Mouse (Mus musculus) small intestine, adult 2 months (tissue): ENCODE data around the gene Chmp4b. TPM values are rescaled to one million over a fixed set of nuclear protein-coding genes. Genes with fewer than 3 reads are reported as not detected.

Experiments
- H3K27ac ChIP-seq: fragments of 200-500 bp; 2 replicates; pipeline ENCODE4 v1.5.1; 2012; ENCODE audit warnings: low read depth, low read length, control low read depth, inconsistent platforms; ENCODE audit not compliant: insufficient read depth
- H3K27me3 ChIP-seq: fragments of 200-500 bp; 2 replicates; pipeline ENCODE4 v1.6.1; 2012; ENCODE audit warnings: mild to moderate bottlenecking, moderate library complexity, low read length, inconsistent platforms; ENCODE audit not compliant: control insufficient read depth, insufficient read depth
- H3K36me3 ChIP-seq: fragments of 200-500 bp; 2 replicates; pipeline ENCODE4 v1.6.1; 2012; ENCODE audit warnings: mild to moderate bottlenecking, low read length, control low read depth, inconsistent platforms; ENCODE audit not compliant: control insufficient read depth, insufficient read depth
- H3K4me1 ChIP-seq: fragments of 200-500 bp; 2 replicates; pipeline ENCODE4 v1.6.1; 2012; ENCODE audit warnings: low read length, inconsistent platforms, mixed read lengths; ENCODE audit not compliant: control insufficient read depth, insufficient read depth, insufficient read length
- H3K4me3 ChIP-seq: fragments of 200-500 bp; 2 replicates; pipeline ENCODE4 v1.5.1; 2012; ENCODE audit warnings: low read depth, mild to moderate bottlenecking, control low read depth, inconsistent platforms, low read length, moderate library complexity
- CTCF ChIP-seq: fragments of 200-500 bp; IDR thresholded peaks from 2 replicates; pipeline ENCODE4 v1.5.1; 2012; ENCODE audit warnings: low read depth, mild to moderate bottlenecking, control low read depth, inconsistent platforms, low read length, moderate library complexity, mixed read lengths; ENCODE audit not compliant: insufficient replicate concordance, insufficient read length; ENCODE audit errors: extremely low read depth
- POLR2A ChIP-seq: fragments of 200-500 bp; IDR thresholded peaks from 2 replicates; pipeline ENCODE4 v1.6.1; 2012; ENCODE audit warnings: low read depth, mild to moderate bottlenecking, control low read depth, inconsistent platforms, low read length, moderate library complexity
- WGBS: fragments of 180-500 bp; shearing (Covaris S2); methylation state at CpG from one replicate; pipeline ENCODE4 v1.1.7; 2018; 5-methylcytosine and 5-hydroxymethylcytosine counted together
- polyA plus RNA-seq: library from polyadenylated mRNA; depleted of rRNA; stranded (reverse); fragments of >200 nt; gene quantifications from 2 replicates; pipeline ENCODE4 v1.2.3, GENCODE M21; 2012

Chmp4b gene
- polyA plus RNA-seq, 1 experiment = 131 TPM

DNA sequence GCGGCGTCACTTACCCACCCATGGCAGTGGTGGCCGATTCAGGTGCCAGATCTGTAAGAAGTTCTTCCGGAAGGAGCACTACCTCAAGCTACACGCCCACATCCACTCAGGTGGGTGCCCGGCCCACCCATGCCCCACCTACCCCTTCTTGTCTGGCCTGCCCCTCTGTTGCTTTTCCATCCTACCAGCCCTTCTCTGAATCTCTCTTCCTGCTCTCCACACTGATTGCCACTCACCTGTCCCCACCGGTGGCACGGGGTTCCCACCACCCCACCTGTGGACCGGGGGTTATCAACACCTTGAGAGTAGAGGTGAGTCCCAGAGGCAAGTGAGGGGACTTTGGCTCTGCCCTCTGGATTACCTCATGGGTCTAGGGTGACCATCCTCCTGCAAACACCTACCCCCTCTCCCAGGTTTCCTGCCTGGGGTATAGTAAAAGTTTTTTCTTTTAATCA, 9.5 kb upstream of the Chmp4b start:
- Histone ChIP-seq H3K27ac (peak overlapping the region; percentile 61), H3K4me1 (peaks cover 11% of the 10 kb centered on the region), H3K27me3 (no peaks in the 10 kb centered on the region), H3K4me3 (peak overlapping the region; percentile 32), H3K36me3 (peaks cover 4% of the 10 kb centered on the region; the same call in 1 of the 2 replicates)
- TF ChIP-seq POLR2A (no peak), CTCF (no peak)
- 31% methylated on average over 9 of the region's 9 CpGs for WGBS

DNA sequence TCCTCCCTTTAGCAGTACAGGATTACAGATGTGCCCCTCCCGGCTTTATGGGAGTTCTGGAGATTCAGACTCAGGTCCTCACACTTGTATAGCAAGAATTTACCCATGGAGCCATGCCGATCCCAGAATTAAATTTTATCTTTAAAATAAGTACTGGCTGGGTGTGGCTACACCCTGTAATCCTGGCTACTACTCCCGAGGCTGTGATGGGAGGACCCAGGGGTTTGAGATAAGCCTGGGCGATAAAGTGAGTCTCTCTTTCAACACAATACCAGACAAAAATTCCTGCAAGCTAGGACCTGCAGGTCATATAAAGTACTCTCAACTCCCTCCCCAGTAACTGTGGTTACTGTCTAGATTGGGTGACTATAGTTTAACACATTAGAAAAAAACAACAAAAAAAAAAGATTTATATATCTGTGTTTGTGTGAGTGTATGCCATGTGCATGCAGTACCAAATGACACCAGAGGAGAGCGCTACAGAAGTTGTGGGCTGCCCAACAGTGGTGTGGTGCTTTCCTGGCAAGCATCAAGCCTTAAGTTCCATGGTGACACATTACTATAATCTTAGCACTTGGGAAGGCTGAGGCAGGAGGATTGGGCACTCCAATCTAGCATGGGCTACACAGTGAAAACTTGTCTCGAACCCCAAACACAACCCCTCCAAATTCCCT, 8.7 kb upstream of the Chmp4b start:
- 44% methylated on average over 6 of the region's 6 CpGs for WGBS
- Histone ChIP-seq H3K27me3 (no peaks in the 10 kb centered on the region), H3K27ac (no peak overlapping the region), H3K4me1 (peaks cover 11% of the 10 kb centered on the region), H3K36me3 (peaks cover 4% of the 10 kb centered on the region; the same call in 1 of the 2 replicates), H3K4me3 (no peak overlapping the region)
- TF ChIP-seq POLR2A = no peak
- TF ChIP-seq CTCF = no peak

GRCm38 (mm10) chr2:154646634-154647033, 4.9 kb upstream of the Chmp4b start:
- Histone ChIP-seq H3K4me3 (no peak overlapping the region), H3K27ac (no peak overlapping the region), H3K27me3 (no peaks in the 10 kb centered on the region), H3K4me1 (peaks cover 9% of the 10 kb centered on the region; the same call in 1 of the 2 replicates), H3K36me3 (no peaks in the 10 kb centered on the region; the same call in 1 of the 2 replicates)
- WGBS = 76% methylated on average over 5 of the region's 5 CpGs
- TF ChIP-seq CTCF = peak; percentile 35; the same call in 1 of the 2 replicates
- no peak for TF ChIP-seq POLR2A

DNA sequence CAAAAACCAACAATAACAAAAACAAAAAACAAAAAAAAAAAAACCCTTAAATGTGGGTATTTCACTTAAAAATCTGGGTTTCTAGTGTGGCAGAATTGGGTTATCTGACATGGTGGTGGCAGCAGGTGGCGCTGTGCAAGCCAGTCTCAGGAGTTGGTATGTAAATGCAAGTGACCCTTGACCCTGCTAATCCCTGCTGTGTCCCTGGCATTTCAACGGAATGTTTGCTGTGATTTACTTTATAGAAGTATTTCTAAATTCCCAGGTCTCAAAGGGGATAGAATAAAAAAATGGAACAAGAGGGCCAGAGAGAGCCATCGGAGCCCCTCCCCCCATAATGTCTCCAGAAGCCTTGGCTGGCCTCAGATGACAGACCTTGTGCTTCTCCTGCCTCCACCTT, 3.4 kb upstream of the Chmp4b start:
- no peaks in the 10 kb centered on the region for H3K36me3 ChIP-seq
- no peak overlapping the region for H3K4me3 ChIP-seq
- TF ChIP-seq CTCF (peak; percentile 78; the same call in 1 of the 2 replicates), POLR2A (no peak)
- no peak overlapping the region for H3K27ac ChIP-seq
- H3K27me3 ChIP-seq = no peaks in the 10 kb centered on the region
- peaks cover 3% of the 10 kb centered on the region; the same call in 1 of the 2 replicates for H3K4me1 ChIP-seq
- WGBS = 24% methylated on average over 3 of the region's 3 CpGs

DNA sequence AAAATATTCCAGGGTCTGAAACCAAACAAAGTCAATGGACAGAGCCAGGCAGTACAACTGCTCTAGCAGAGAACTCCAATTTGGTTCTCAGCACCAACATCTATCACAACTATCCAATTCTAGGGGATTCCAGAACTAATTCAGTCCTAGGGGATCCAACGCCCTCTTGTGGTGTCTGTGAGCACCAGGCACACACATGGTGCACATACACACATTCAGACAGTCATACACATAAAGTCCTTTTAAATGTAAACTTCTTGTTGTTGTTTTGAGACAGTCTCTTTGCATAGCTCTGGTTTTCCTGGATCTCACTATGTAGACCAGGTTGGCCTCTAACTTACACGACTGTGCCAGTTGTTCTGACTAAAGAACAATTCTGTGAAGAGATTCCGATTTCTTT, 1.1 kb upstream of the Chmp4b start:
- Histone ChIP-seq H3K4me3 (no peak overlapping the region), H3K27me3 (no peaks in the 10 kb centered on the region), H3K36me3 (no peaks in the 10 kb centered on the region), H3K4me1 (peaks cover 3% of the 10 kb centered on the region; the same call in 1 of the 2 replicates), H3K27ac (no peak overlapping the region)
- TF ChIP-seq CTCF (no peak), POLR2A (no peak)
- 86% methylated on average over 3 of the region's 3 CpGs for WGBS

GRCm38 (mm10) chr2:154654976-154655375, 3.5 kb downstream of the Chmp4b start:
- Histone ChIP-seq H3K4me1 (peaks cover 12% of the 10 kb centered on the region; the same call in 1 of the 2 replicates), H3K36me3 (0 out of 2 replicates have a peak, but pooled peaks cover 3% of the 10 kb centered on the region), H3K4me3 (no peak overlapping the region), H3K27ac (no peak overlapping the region), H3K27me3 (no peaks in the 10 kb centered on the region)
- WGBS = 98% methylated on average over 12 of the region's 12 CpGs
- TF ChIP-seq CTCF (no peak), POLR2A (no peak)

DNA sequence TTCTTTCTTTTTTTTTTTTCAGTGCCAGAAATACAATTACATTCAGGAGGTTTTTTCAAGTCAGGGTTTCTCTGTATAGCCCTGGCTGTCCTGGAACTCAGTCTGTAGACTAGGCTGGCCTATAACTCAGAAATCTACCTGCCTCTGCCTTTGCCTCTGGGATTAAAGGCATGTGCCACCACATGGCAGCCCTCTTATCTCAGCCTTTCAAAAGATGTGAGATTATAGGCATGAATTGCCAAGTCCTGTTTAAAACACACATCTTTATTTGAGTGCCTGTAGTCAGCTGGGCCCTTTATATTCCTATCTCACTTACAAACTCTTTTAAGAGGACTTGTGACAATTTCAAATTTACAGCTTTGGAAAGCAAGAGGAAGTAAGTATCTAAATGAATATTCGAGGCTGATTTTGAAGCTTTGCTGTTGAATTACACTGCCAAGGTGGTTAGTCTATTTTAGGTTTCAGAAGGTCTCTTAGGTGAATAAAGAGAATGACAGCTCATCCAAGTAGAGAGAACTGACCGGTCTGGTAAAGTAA, 4.4 kb downstream of the Chmp4b start:
- no peak for TF ChIP-seq CTCF
- no peak for TF ChIP-seq POLR2A
- no peak overlapping the region for H3K4me3 ChIP-seq
- 0 out of 2 replicates have a peak, but pooled peaks cover 7% of the 10 kb centered on the region for H3K36me3 ChIP-seq
- WGBS = 39% methylated on average over 2 of the region's 2 CpGs
- no peak overlapping the region for H3K27ac ChIP-seq
- no peaks in the 10 kb centered on the region for H3K27me3 ChIP-seq
- peaks cover 17% of the 10 kb centered on the region for H3K4me1 ChIP-seq
